Mouse (Mus musculus) urinary bladder, postnatal 4 days (tissue): ENCODE measurements around the gene Jph3.

Source experiments
- DNase-seq, 2 experiments: peaks; one replicate each; pipeline ENCODE4 v3.0.0; 2021 to 2022; ENCODE audit warnings: low spot score in 2 of 2

Jph3 gene

DNA sequence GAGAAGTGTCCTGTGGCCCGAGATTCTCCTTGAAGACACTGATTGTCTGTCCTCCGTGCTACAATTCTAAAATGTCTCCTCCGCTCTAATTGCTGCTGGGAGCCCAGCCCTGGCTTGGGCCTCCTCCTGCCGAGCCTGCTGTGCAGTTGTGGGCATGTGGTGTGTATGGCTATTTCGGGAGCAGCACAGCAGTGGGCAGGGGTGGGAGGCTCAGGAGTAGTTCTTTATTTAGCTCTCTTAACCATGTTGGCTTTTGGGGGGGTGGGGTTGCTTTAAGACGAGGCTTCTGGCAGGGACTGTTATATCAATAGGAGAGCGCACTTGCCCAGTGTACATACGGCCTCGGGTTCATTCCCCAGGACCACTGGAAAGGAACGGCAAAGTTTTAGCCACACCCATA lies 57.1 kb downstream of the Jph3 start:
- no peak for DNase-seq

DNA sequence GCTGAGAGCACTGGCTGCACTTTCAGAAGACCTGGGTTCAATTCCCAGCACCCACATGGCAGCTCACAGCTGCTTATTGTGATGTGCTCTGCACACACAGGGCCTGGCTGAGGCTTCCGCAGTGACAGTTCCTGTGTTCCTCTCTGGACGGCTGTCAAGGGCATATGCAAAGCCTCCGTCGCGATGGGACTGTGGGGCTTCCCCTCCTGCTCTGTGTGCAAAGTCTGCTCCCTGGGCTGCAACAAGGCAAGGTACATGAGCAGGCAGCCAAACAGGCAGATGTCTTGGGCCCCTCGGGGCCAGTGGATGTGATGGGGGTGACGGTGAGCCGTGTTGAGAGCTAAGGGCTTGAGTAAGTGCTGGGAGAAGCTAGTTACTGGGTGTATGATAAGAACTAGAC lies 59.4 kb downstream of the Jph3 start:
- no peak for DNase-seq

DNA sequence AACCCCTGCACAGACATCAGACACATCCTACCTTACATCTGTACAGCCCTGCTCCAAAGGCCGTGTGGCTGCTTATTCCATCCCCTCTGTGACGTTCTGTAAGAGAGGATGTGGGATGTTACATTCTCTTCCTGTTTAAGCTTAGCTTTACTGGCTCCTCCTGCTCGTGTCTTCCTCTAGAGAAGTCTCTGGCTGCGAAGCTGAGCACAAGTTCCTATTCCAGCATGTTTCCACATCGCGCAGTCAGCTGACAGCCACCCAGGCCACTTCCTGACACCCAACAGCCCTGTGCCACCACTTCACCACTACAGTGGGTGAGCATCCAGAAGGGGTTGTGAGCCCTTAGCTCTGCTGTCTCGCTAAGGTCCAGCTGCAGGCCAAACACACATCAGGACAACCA lies 62.7 kb downstream of the Jph3 start:
- no peak for DNase-seq

DNA sequence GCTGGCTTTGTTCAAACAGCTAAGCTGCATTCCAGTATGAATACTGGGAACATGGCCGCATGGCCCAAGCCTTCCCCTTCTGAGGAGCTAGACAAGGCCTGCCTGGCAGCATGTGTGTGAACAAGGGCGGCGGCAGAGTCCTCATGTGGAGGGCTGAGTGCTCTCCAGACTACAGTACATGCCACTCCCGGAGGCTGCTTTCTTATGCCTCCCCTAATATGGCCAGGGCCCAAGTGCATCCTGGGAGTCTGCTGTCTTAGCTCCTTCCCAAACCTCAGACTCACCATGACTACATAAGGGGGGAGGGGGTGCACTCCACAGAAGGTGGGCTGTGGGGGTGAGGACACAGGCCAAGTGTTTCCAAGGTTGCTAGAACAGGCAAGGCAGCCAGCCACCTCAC lies 63.2 kb downstream of the Jph3 start:
- no peak for DNase-seq

DNA sequence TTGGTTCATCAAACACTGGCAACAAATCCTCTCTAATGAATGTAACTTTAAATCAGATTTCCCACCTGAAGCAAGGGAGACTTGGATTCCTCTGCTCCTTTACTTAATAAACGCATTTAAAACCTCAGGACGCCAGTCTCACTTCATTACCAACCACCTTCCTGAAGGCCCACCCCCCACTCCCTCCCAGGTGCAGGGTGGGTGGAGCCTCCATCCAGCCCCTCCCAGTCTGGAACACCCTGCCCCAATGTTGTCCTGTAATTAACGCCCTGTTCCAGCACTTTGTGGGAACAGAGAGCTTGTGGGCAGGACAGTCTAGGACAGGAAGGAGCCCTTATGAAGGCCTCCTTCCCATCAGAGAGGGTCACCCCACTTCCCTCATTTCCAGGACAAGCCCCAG lies 64.7 kb downstream of the Jph3 start:
- no peak for DNase-seq

DNA sequence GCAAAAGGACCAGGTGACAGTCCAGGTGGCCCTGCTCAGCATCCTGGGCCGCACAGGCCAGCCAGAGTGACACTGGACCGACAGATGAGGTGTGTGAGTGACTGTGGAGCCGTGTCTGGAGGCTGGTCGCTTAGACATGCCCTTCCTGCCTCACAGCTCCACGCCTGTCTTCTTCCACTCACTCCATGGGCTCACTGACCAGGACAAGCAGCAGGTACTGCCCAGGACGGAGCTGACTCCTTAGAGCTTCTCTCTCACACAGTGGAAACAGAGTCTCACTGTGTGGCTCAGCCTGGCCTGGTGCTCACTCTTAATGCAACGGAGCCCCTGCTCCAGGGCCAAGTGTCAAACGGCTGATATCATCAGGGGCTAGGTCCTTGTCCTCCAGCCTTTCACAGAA lies 66.0 kb downstream of the Jph3 start:
- DNase-seq = no peak

DNA sequence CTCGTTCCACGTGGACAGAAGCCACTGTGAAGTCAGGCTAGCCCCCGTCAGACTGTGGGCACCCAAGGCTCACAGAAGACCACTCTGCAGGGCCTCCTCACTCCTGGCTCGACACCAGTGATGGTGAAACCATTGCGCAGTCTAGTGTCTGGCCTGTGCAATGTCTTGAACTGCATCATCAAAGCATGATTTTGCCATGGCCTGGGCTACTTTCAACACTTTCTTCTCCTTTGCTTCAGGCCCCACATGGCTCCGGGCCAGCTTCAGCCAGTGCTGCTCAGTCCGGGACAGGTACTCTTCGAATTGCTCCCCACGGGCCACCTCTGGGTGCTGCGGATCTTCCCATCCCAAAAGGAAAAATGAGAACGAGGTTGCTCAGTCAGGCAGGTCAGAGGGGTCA lies 67.0 kb downstream of the Jph3 start:
- no peak for DNase-seq

DNA sequence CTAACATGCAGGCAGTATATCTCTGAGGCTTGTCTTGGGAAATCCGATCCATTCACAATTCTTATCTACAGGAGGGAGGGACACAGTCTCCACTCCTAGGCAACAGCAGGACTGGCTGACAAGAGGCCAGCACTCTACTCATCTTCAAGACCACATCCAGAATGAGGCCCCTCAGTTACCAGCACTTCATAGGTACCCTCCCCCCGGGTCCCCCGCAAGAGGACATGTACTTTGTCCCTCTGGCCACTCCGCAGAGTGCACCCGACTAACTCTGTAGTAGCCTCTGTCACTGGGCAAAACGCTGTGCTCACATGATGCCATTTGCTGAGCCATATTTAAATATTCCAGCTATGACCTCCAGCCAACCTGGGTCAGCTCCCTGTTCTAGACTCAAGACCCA lies 69.0 kb downstream of the Jph3 start:
- DNase-seq = no peak

DNA sequence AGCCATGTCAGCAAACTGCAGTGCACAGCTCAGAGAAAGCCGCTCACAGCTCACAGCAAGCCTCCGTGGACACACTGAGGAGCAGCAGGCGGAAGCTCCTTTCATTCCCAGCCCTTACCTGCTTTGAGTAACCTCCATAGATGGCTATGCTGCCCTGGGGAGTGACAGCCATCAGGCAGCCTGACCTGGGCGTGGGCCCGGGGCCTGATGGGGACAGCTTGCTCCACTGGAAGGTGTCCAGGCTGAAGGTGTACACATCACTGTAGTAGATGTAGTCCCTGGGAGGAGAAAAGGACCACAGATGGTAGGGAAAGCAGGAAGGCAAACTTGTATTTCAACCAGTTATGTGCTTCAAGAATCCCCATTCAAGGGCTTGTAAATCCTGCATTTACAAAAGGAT lies 75.4 kb downstream of the Jph3 start:
- no peak for DNase-seq

DNA sequence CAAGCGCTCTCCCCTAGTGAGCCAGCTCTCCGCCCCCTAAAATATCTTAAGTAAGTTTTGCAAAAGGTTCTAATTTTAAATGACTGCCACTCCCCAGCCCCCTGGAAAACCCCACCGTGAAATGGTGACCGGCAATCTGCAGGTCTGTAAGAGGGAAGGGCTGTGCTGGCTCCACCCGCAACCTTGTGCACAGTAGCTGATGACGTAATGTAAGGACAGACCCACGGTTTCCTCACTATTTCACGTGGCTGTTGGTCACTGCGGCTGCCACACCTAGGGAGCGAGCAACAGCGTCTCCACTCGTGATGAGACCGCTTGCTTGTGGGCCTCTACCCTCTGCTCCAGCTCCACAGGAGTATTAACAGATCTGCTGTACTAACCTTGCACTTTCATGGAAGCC lies 76.7 kb downstream of the Jph3 start:
- no peak for DNase-seq

DNA sequence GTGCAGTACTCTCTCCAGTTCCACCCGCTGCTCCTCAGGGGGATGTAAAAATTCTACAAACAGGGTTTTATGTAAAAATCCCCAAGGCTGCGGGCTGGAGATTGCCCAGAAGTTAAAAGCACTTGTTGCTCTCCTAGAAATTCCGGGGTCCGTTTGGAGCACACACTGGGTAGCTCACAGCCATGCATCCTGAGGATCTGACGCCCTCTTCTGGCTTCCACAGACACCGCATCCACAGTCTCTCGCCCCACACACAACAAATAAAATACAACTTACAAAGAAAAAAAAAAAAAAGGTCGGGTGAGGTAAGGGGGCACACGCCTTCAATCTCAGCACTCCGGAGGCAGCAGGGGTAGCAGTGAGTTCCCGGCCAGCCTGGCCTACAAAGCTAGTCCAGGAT lies 78.6 kb downstream of the Jph3 start:
- no peak for DNase-seq

DNA sequence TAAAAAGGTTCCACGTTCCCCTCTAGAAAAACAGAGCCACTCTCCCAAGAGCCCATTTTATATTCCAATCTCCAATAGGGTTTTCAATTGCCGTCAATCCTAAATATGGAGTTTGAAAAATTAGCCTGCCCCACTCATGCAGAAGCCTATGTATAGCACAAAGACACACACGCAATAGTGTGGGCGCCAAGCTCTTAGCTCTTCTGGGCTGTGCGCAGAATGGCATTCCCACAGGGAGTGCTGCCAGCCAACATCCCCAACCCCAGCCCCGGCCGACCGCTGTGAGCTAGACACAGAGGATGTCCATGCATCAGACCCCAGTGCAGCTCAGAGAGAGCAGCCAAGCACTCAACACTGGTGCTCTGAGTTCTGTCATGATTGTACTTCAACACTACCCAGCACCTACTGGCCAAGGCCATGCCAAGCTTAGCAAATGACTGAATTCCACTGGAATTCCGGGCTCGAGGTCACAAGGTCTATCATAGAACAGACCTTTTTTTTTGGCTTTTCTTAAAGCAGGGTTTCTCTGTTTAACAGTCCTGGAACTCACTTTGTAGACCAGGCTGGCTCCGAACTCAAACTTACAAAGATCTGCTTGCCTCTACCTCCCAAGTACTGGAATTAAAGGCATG lies 80.2 kb downstream of the Jph3 start:
- no peak for DNase-seq

DNA sequence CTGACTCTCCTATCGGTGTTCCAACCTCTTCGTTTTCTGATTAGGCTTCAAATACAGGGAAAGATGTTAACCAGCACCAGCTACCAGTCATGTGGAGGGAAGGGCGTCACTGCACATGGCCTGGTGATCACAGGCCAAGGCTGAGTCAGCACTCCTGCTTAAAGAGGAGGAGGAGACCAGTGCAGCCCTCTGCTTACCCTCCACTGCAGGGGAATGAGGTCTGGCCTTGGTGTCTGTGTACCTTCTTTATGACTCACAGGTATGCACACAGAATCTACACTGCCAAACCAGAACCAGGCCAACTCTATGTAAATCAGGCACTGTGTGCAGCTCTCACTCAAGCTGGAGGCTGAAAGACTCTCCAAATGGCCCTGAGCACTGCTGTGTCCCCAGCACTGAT lies 82.1 kb downstream of the Jph3 start:
- DNase-seq = no peak

DNA sequence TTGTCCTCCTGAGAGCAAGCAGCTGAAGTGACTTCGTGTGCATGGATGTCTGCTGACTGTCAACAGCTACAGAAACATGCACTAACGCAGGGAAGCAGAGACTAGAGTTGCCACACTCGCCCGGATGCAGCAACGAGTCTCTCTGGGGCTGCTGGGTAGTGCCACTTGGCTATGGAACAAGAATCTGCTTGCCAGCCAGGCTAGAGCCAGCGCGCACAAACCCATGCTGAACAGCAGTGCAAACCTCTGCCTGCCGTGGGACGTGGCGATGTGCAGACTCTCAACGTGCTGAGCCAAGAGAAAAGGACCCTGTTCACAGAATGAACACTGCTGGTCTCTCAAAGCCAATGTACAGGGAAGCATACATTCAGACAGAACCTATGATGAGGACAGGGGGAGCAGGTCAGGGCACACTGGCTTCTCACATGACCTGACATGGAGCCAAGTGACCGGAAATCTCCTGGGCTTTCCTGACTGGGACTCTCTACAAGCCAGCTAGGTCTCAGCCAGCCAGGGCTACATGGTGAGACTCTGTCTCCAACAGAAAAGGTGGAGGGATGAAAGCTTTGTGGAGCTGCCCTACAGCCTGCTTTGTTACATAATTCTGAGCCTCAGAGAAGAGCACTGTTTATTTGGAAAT lies 82.6 kb downstream of the Jph3 start:
- no peak for DNase-seq

DNA sequence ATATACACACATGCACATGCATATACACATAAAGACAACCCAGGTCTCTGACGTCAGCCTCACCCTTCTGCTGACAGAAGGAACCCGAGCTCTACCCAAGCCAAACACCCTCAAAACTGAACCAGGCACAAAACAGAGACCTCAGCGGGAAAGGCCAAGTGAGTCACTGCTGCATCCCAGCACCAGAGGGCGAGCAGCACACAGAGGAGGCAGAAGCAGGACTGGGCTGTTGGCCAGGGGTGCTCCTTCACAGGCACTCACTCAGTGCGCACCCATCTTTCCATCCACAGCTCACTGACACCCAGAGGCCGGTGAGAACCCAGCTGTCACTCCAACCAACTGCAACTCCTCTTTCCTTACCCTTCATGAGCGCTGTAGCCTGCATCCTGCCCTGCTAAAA lies 88.8 kb downstream of the Jph3 start:
- no peak for DNase-seq

DNA sequence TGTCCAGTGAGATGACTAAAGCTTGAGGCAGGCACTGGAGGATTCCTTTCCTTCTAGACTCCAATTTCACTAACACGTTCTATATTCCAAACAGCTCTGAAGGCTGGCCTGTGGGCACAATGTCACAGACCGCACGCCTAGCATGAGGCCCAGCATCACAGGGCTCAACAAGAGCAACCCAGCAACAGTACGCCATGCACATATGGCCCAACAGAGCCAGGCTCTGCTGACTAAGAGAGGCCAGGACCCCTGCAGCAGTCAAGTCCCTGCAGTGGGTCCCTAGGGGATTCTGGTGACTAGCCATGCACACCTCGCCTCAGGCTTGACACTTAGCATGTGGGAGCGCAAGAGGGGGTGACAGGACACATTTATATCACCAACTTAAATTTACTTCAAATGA lies 91.4 kb downstream of the Jph3 start:
- DNase-seq = peak in 1 of 2 experiments; percentile 50

DNA sequence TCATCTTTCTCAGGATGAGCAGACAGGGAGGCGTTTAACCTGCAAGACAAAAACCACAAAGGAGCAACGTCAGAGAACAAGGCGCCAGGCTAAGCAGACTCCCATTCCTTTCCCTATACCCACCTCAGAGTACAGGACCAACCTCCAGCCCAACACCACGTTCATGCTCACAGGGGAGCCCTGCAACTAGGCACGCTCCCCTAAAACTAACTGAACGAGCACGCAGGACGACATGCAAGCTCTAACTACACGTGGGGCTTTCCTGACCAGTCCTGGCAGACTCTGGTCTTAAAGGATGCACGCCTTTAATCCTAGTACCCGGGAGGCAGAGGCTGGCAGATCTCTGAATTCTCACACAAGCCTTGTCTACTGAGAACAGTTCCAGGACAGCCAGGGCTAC lies 91.9 kb downstream of the Jph3 start:
- peak in 1 of 2 experiments; percentile 52 for DNase-seq

DNA sequence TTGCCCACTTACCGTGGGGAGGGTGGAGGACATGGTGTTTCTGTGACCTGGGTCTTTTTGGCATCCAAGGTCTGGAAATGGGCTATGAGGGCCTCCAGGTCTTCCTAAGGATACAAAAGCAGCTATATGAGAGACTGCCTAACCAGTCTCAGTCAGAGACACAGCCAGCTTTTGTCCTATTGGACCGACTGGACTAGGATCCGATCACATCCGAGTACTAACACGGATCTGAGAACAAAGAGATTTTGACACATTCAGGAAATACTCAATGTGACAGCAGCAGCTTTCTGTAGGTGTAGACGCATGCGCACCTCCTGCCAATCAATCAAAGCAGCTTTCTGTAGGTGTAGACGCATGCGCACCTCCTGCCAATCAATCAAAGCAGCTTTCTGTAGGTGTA lies 92.3 kb downstream of the Jph3 start:
- DNase-seq = no peak

DNA sequence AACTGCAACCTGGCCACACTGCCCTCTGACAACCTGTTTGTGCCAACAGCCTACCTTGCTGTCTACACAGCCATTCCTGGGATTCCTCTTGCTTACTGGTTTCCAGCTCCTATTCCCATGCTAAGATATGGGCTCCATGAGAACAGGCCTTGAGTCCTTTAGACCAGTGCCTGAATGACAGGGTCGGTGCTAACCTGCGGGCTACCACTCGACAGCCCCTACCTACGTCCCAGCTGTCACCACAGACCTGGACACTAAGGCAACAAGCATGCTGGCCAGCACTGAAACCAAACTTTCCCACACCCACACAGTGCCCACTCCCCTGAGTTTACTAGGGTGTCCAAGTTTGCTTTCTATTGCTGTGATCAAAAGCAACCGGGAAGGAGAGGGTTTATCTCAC lies 98.3 kb downstream of the Jph3 start:
- DNase-seq = no peak

DNA sequence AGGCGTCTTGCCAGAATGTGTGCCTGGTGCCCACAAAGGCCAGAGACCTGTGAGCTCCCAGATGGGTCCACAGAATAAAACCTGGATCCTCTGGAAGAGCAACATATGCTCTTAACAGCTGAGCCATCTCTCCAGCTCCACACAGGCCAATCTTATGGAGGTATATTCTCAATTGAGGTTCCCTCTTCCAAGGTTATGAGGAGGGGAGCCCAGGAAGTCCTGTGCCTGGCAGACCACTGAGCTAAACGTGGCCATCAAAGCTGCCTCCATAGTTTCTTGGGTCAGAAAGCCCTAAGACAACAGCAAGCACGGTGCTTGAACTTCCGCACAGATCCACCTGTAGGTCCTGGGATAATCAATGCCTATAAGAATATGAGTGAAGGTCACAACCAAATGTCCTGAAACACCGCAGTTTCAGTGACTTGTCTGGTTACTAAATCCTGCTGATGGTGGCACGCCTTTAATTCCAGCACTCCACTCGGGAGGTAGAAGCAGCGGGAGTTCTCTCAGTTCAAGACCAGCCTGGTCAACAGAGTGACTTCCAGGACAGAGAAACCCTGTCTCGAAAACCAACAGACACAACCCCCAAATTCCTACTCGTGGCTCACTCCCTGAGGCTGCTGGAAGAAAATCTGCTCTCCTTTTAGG lies 99.1 kb downstream of the Jph3 start:
- DNase-seq = no peak

DNA sequence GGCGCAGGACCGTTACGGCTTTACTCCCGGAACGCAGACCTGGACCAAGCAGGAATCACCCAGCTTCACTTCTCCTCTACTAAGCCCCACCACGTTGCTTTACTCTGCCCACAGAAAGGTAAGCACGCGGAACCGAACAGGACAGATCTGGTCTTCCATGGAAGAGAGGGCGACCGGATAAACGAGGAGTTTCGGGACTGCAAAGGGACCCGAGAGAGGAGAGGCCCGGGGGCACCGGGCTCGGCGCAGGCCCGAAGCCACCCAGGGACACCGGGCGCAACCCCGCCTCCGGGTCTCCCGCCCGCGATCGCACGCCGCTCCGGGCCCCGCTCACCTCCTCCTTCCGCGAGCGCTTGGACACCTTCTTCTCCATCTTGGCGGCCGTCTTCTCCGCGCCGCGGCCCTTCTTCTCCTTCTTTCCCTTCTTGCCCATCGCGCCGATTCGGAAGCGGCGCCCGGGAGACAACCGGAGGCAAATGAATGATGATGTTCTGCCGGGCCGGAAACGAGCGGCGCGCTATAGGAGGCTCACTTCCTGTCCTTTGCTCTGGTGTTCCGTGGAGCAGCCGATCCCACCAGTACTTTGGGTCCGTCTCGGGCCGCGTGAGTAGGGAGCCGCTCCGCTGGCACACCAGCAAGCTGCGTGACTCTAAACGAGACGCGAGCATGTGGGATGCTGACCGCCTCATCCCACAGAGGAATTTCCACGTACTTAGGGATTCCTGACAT lies 99.8 kb downstream of the Jph3 start, which contains the start of gene Klhdc4:
Klhdc4 (minus strand) TSS at position 522 of the 729 bp plus-strand sequence.
- peak; percentile 79 to 87 for DNase-seq

DNA sequence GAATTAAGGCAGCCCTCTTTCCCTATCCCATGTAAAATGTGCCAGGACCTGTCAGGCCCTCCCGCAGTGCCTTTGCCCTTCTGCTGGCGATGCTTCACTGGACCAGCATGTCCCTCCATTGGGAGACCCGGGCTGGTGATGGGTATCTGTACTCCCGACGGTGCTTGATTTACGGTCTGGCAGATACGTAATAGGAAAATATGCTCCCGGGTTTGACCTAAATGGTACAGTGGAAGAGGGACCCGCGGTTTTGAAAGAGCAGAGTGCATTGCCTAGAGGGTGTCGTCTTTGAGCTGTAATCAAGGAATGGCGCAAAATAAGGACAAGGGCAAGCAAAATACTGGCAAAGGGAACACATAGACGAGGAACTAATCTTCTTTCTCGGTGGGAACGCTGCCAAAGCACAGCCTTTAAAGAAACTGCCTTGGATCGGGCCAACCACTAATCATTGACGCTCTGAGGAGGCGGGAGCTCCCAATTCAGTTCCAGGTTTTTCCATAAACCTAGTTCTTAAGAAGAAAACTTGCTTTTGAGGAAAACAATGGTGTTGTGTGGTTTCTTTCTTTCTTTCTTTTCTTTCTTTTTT lies 100.4 kb downstream of the Jph3 start:
- DNase-seq = no peak
